Mouse (Mus musculus) stomach, postnatal 0 days (tissue): ENCODE data around the gene Abcb10. TPM values are rescaled to one million over a fixed set of nuclear protein-coding genes. Genes with fewer than 3 reads are reported as not detected.

Source experiments
- ATAC-seq: fragments of 200-750 bp; cut with Nextera tagmentation; 2 replicates; pipeline ENCODE4 v1.8.0; 2017; ENCODE audit not compliant: low FRiP score, low TSS enrichment
- DNase-seq: peaks from one replicate; pipeline ENCODE4 v3.0.0-alpha.2; 2016; ENCODE audit warnings: low spot score
- H3K27ac ChIP-seq: fragments of 300-500 bp; sonication (generic); replicated peaks from 2 replicates; pipeline ENCODE4 v1.5.1; 2014; ENCODE audit warnings: mild to moderate bottlenecking, control low read depth
- H3K27me3 ChIP-seq: fragments of 300-500 bp; sonication (generic); 2 replicates; pipeline ENCODE4 v1.6.1; 2014; ENCODE audit warnings: low read length; ENCODE audit not compliant: control insufficient read depth, insufficient read depth
- H3K36me3 ChIP-seq: fragments of 300-500 bp; sonication (generic); 2 replicates; pipeline ENCODE4 v1.6.1; 2014; ENCODE audit warnings: low read length, mixed read lengths; ENCODE audit not compliant: control insufficient read depth, insufficient read depth
- H3K4me1 ChIP-seq: fragments of 300-500 bp; sonication (generic); replicated peaks from 2 replicates; pipeline ENCODE4 v1.6.1; 2014; ENCODE audit warnings: antibody characterized with exemption; ENCODE audit not compliant: control insufficient read depth, insufficient read depth
- H3K4me2 ChIP-seq: fragments of 300-500 bp; sonication (generic); replicated peaks from 2 replicates; pipeline ENCODE4 v1.6.1; 2014; ENCODE audit warnings: low read depth, mild to moderate bottlenecking, control low read depth, moderate library complexity
- H3K4me3 ChIP-seq: fragments of 300-500 bp; sonication (generic); 2 replicates; pipeline ENCODE4 v1.5.1; 2014; ENCODE audit warnings: low read depth, low read length, control low read depth
- H3K9ac ChIP-seq: fragments of 300-500 bp; sonication (generic); 2 replicates; pipeline ENCODE4 v1.6.1; 2014; ENCODE audit warnings: mild to moderate bottlenecking, low read length, control low read depth, mixed read lengths
- H3K9me3 ChIP-seq: fragments of 300-500 bp; sonication (generic); 2 replicates; pipeline ENCODE4 v1.6.1; 2016; ENCODE audit warnings: low read length; ENCODE audit not compliant: control insufficient read depth
- CTCF ChIP-seq: IDR thresholded peaks from 2 replicates; pipeline ENCODE4 v1.5.1; 2016; ENCODE audit warnings: antibody characterized with exemption, low read depth, mild to moderate bottlenecking, moderate library complexity
- EP300 ChIP-seq: optimal IDR thresholded peaks from 2 replicates; pipeline ENCODE3; 2016; ENCODE audit warnings: antibody characterized with exemption
- WGBS: fragments of 180-500 bp; shearing (Covaris S2); extraction: QIAGEN DNeasy Blood & Tissue Kit; methylation state at CpG from one replicate; pipeline ENCODE4 v1.1.7; 2014; 5-methylcytosine and 5-hydroxymethylcytosine counted together
- polyA plus RNA-seq: library from polyadenylated mRNA; unstranded; fragments of >200 nt; fragmentation: Nextera tagmentation; extraction: Ambion mirVana; gene quantifications from 2 replicates; pipeline ENCODE4 v1.2.1, GENCODE M21; 2015

Gene Abcb10
- polyA plus RNA-seq, 1 experiment from 2014 or later, result 14.7 TPM

DNA sequence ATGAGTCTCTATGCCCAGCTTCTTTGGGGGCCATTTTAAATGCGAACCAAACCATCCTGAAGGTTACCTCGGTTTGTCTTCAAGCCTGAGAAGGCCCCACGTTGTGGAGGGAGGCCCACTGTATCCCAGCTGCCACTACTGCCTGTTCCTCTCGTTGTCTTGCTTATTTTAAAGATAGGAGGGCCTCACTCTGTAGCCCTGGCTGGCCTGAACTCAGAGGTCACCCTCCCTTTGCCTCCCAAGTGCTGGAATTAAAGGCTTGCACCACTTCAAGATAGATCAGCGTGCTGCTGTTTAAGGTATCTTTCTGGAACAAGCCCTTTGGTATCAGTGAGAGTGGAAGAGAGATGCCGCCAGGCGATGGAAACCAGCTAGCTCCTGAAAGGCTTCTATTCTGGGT, 6.2 kb upstream of the Abcb10 start:
- H3K27ac ChIP-seq, result peak overlapping the region; percentile 58
- DNase-seq, result no peak
- no peak overlapping the region for H3K4me3 ChIP-seq
- peaks cover under 1% of the 10 kb centered on the region; the same call in 1 of the 2 replicates for H3K4me1 ChIP-seq
- no peaks in the 10 kb centered on the region for H3K9me3 ChIP-seq
- H3K9ac ChIP-seq, result no peak overlapping the region
- no peaks in the 10 kb centered on the region for H3K36me3 ChIP-seq
- WGBS, result 45% methylated on average over 7 of the region's 7 CpGs
- TF ChIP-seq EP300, result no peak
- no peak for TF ChIP-seq CTCF
- H3K27me3 ChIP-seq, result no peaks in the 10 kb centered on the region
- H3K4me2 ChIP-seq, result no peak overlapping the region
- no peak for ATAC-seq

DNA sequence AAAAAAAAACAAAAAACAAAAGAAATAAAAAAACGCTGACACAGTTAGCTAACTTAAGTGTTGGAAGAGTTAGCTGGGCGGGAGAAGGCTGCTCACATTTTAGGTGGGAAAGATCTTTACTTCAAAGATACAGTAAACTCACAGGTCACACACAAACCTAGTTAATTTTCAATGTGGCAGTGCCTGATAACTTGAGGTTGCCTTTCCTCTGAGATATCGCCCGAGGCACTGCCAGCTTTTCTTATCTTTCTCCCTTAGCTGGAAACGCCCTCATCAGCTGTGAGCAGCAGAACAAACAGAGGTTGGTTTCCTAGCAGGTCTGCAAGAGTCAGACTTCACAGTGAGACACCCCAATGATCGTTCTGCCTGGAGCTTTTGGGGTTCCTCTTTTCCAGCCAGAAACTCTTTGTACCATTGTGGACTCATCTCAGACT, 5.7 kb upstream of the Abcb10 start:
- no peak overlapping the region for H3K4me2 ChIP-seq
- H3K9me3 ChIP-seq, result no peaks in the 10 kb centered on the region
- ATAC-seq (peak; percentile 67), DNase-seq (peak; percentile 82)
- peak overlapping the region; percentile 58 for H3K27ac ChIP-seq
- no peaks in the 10 kb centered on the region for H3K4me1 ChIP-seq
- no peak overlapping the region for H3K4me3 ChIP-seq
- no peaks in the 10 kb centered on the region for H3K27me3 ChIP-seq
- TF ChIP-seq EP300 (no peak), CTCF (no peak)
- H3K9ac ChIP-seq, result no peak overlapping the region
- H3K36me3 ChIP-seq, result no peaks in the 10 kb centered on the region
- 36% methylated on average over 6 of the region's 6 CpGs for WGBS

DNA sequence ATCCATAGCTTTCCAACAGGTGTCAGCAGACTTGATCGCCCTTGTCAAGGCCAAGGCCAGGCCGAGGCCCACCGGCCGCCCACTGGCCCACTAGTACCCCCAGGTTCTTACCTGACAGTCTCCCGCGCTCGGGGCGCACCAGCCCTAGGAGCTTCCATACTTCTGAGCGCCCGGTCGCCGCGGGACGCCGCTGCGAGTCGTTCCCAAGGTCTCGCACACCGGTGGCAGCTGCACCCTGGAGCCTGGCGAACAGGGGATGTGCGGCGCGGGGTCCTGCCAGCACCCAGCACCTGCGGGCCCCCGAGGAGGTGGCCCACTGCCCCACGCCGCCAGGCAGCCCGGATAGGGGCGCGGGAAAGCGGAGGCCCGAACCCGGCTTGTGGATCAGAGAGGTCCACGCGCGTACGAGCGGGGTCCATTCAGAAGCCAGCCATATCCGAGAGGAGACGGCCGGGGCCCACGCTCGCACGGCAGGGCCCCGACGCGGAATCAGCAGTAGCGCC, 580 bp downstream of the Abcb10 start:
- no peaks in the 10 kb centered on the region for H3K36me3 ChIP-seq
- peak overlapping the region; percentile 95 for H3K4me2 ChIP-seq
- peak overlapping the region; percentile 81 for H3K9ac ChIP-seq
- TF ChIP-seq EP300 (no peak), CTCF (no peak)
- H3K27me3 ChIP-seq, result no peaks in the 10 kb centered on the region
- under 1% methylated on average over 48 of the region's 48 CpGs for WGBS
- ATAC-seq, result no peak; the same call in 1 of the 2 replicates
- H3K9me3 ChIP-seq, result no peaks in the 10 kb centered on the region
- DNase-seq, result no peak
- no peaks in the 10 kb centered on the region for H3K4me1 ChIP-seq
- peak overlapping the region; percentile 86 for H3K4me3 ChIP-seq
- H3K27ac ChIP-seq, result peak overlapping the region; percentile 91

DNA sequence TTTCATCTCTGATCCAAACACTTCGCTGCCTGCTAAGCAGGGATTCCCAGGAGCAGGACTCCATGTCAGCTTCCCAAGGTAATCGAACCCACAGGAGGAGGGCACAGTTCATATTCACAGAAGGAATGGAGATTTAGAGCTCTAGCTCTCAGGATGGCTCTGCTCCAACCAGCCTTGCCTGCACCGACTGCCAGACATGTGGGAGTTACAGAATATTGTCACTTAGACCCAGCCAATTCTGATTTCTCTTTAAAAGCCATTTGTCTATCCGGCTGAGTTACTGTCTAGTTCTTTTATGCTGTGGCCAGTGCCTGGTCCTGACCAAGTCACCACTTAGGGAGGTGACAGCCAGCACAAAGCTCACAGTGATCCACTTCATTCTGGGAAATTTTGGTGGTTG, 1.2 kb downstream of the Abcb10 start:
- 19% methylated on average over 4 of the region's 4 CpGs for WGBS

DNA sequence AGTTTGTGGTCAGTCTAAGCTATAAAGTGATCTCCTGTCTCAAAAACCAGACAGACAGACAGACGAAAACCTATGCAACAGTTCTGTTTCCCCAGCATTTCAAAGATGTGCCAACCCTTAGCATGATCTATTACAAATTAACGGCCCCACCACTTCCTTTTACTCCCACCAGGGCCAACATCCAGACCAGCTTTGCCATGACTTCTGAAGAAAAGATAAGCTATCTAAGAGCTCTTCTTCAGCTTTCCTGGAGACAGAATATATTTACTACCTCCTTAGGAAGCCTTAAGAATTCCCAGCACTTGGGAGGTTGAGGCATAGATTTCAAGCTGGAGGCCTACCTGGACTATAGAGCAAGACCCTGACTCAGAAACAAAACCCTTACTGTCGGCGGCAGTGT, 2.7 kb downstream of the Abcb10 start:
- no peak for TF ChIP-seq CTCF
- no peak for TF ChIP-seq EP300
- 72% methylated on average over 4 of the region's 4 CpGs for WGBS
- no peaks in the 10 kb centered on the region for H3K36me3 ChIP-seq
- no peak overlapping the region for H3K27ac ChIP-seq
- H3K27me3 ChIP-seq, result no peaks in the 10 kb centered on the region
- no peak overlapping the region for H3K4me3 ChIP-seq
- DNase-seq (no peak), ATAC-seq (no peak)
- no peak overlapping the region for H3K4me2 ChIP-seq
- H3K4me1 ChIP-seq, result no peaks in the 10 kb centered on the region
- no peaks in the 10 kb centered on the region for H3K9me3 ChIP-seq
- no peak overlapping the region for H3K9ac ChIP-seq

More for the DNA sequence above, 1.2 kb downstream of the Abcb10 start:
- Histone ChIP-seq H3K27ac (no peak overlapping the region), H3K4me2 (peak overlapping the region; percentile 95), H3K36me3 (no peaks in the 10 kb centered on the region), H3K9me3 (no peaks in the 10 kb centered on the region), H3K27me3 (no peaks in the 10 kb centered on the region), H3K4me1 (no peaks in the 10 kb centered on the region), H3K9ac (no peak overlapping the region; the same call in 1 of the 2 replicates), H3K4me3 (peak overlapping the region; percentile 86; the same call in 1 of the 2 replicates)
- no peak for ATAC-seq
- DNase-seq, result no peak
- TF ChIP-seq CTCF (no peak), EP300 (no peak)

DNA sequence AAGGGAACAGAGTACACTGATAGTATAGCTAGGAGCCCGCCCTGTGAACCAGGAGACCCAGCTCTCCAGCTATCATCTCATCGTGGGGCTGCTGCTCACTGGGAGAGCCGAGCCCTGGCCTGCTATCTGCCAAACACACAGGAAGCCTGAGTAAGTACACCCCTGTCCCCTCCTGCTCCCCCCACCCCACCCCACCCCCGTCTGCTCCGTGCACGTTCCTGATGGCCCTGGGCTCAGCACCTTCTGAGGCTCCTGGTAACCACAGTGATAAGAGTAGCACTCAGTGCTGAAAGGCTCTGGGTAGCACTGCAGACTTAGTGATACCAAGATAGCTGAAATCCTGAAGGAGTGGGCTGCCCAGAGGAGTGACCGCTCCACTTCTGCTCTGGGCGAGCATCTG, 4.0 kb downstream of the Abcb10 start:
- H3K9me3 ChIP-seq, result no peaks in the 10 kb centered on the region
- H3K4me3 ChIP-seq, result no peak overlapping the region
- H3K4me1 ChIP-seq, result no peaks in the 10 kb centered on the region
- H3K4me2 ChIP-seq, result no peak overlapping the region
- no peak for ATAC-seq
- no peaks in the 10 kb centered on the region for H3K27me3 ChIP-seq
- no peak for DNase-seq
- 59% methylated on average over 8 of the region's 8 CpGs for WGBS
- H3K27ac ChIP-seq, result peak overlapping the region; percentile 65; the same call in 1 of the 2 replicates
- TF ChIP-seq CTCF (no peak), EP300 (no peak)
- H3K9ac ChIP-seq, result no peak overlapping the region
- H3K36me3 ChIP-seq, result no peaks in the 10 kb centered on the region
